Mouse (Mus musculus) ovary, adult 18-20 months (tissue): ENCODE data around the gene Clmn.

Source experiments
- DNase-seq: peaks from one replicate; pipeline ENCODE4 v3.0.0; 2022; ENCODE audit warnings: low spot score, mixed read lengths

Clmn gene

GRCm38 (mm10) chr12:104813762-104814161, 51.1 kb downstream of the Clmn start:
- no peak for DNase-seq

GRCm38 (mm10) chr12:104812711-104813110, 52.2 kb downstream of the Clmn start:
- DNase-seq = no peak

- no peak for DNase-seq
These were observed 53.9 kb downstream of the Clmn start for GRCm38 (mm10) chr12:104810923-104811443.

DNA sequence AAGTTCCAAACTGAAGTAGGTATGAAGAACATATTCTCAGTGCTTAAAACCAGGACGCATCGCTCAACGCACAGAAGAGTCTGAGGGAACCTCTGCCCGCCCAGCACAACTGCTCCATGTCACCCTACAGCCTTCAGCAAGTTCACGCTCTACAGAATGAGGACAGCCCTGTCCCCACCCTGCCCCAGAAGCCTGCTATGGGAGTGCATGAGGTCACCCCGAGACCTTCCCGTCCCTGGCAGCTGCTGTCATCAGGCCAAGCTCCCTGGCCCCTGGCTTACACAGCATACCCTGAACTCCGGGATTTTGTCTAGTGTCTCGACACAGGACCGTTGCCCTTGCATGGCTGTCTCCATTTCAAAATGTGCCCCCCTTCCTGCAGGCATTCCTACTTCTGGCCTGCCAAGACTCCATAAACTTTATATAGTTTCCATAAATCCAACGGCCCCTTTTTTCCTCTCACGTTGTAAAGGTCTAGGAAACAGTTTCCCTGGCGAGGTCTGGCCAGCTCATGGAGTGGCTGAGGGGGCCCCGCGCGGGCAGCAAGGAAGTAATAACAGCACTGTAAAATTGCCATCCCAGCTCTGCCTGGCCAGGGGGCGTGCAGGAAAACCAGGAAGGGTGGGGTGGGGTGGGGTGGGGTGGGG, 56.3 kb downstream of the Clmn start:
- no peak for DNase-seq

DNA sequence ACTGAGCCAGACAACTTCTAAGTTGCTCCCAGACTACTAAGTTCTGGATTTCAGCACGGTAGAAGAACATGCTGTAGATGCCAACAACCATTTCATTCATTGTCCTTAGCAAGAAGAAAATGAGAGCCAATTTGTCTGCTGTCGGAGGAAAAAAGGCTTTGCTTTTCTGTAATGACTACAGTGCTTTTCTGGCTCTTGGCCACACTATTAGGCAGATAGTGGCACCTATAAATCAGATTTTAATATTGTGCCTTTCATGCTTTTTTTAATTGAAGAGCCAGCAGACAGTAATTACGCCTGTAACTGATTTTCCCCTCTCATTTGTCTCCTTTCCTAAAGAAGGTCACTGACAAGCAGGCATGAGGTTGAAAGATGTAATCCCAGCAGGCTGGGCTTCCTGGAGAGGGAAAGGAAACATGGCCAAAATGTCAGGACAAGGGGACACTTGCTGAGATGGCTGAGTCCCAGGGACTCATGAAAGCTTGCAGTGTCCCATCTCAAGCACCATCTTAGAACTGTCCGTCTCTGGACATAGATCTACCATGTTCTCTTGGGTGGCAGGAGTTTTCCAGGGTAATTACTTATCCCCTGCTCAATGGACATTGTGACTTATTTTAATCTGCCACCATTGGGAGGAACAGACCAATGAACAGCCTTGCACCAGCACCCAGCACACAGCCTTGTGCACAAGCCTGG, 58.0 kb downstream of the Clmn start:
- no peak for DNase-seq

GRCm38 (mm10) chr12:104801494-104802260, 63.2 kb downstream of the Clmn start:
- DNase-seq = no peak

- DNase-seq = no peak
These were observed 65.5 kb downstream of the Clmn start for GRCm38 (mm10) chr12:104799365-104799764.

DNA sequence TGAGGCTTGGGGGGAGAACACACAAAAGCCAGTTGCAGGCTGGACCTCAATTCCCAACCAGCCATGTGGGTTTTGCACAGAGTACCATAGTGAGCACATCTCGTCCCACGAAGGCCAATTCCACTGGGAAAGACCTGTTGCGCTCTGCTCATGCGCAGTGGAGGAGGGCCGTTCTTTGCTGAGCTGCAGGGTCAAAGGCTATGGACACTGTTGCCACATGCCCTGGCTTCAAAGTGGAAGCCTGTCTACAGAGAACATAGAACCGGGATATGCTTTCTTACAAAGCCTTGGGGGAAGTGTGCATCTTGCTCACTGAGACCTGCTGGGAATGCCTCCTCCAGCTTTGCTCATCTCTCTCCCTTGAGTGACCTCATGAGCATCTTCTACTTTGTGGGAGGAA, 67.0 kb downstream of the Clmn start:
- no peak for DNase-seq

DNA sequence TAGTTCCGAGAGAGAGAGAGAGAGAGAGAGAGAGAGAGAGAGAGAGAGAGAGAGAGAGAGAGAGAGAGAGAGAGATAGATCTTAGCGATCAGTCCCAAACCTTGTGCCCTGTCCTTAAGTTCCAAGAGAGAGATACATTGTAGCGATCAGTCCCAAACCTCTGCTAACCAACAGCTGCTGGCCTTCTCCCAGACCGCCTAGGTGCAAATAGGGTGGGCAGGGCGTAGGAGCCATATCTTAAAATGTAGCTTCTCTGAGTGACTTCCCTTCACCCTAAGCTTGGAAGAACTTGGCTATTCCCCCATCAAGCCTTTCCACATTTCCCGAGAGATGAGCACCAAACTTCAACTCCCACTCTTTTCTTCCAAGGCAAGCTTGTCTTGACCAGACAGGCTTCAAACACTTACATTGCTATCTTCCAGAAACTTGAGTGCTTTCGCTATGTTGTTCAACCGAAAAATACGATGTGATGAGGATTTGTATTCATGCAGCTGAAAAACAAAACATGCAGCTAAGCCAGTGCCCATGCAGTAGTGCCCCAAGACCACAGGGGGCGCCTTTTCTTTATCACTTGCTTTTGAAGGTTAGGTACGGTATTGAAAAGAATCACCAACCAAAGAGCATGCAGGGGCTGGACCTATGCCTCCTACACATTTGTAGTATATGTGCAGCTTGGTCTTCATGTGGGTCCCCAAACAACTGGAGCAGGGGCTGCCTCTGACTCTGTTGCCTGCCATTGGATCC, 68.1 kb downstream of the Clmn start:
- no peak for DNase-seq

- DNase-seq = no peak
These were observed 69.9 kb downstream of the Clmn start for GRCm38 (mm10) chr12:104794957-104795356.

GRCm38 (mm10) chr12:104793486-104793885, 71.4 kb downstream of the Clmn start:
- no peak for DNase-seq

GRCm38 (mm10) chr12:104777603-104778002, 87.3 kb downstream of the Clmn start:
- DNase-seq = no peak

DNA sequence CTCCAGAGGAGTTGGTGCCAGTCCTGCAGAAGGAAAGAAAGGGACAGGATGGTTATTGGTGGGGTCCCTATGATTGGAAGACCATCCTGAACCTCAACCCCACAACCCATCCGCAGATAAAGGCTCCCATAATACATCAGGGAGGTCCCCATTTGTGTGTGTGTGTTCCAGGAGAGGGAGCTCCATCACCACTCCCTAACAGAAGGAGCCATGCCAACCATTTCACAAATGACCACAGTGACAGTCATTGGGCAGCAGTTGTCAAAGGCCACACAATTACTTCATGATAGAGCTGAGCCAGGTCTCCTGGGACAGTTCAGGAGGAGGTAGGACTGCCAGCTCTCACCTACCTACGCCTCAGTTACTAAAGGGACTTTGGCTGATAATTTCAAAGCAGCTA, 92.9 kb downstream of the Clmn start:
- no peak for DNase-seq

DNA sequence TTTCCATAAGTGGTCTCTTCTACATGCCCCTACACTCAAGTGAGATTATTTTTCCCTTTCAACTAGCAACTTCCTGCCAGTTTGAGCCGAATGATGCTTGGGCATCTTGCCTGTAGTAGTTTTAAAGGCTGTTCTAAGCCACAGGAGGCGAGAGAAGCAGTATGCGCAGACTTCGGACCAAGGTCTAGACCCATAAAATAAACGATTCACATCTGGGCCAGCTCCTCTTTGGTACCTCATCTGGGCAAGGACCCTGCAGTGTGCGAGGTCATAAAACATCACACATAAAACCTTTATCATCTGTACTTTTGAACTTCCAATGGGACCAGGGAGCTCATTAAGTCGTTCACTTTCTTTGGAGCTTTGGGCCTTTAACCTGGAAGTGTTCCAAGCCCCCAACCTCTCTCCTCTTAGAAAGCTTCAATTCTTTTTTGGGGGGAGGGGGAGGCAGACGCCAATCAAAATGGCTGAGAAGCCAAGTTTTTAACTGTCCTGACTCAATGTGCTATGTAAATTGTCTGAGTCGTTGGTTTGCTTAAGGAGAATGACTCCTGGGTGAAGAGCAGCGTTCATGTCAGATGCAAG, 95.6 kb downstream of the Clmn start:
- DNase-seq = no peak

GRCm38 (mm10) chr12:104767183-104767582, 97.7 kb downstream of the Clmn start:
- DNase-seq = no peak

DNA sequence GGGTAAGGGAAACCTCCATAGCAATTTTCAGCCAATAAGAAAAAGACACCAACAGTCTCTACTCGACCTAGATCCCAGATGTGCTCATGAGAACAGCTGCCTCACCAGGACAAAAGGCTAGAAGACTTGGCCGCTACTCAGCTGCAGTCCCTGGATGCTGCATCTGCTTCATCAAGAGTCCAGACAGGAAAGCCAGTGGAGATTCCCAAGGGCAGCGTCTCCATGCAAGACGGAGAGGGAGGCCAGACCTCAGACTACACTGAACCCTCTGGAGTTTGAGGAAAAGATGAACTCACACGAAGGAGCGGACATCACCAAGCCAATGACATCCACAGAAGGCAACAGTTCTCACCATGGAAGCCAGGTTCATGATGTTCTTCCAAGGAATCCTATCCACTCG, 99.1 kb downstream of the Clmn start:
- DNase-seq = no peak

- no peak for DNase-seq
These were observed 99.8 kb downstream of the Clmn start for GRCm38 (mm10) chr12:104765116-104765515.

GRCm38 (mm10) chr12:104763918-104764317, 101.0 kb downstream of the Clmn start:
- no peak for DNase-seq

DNA sequence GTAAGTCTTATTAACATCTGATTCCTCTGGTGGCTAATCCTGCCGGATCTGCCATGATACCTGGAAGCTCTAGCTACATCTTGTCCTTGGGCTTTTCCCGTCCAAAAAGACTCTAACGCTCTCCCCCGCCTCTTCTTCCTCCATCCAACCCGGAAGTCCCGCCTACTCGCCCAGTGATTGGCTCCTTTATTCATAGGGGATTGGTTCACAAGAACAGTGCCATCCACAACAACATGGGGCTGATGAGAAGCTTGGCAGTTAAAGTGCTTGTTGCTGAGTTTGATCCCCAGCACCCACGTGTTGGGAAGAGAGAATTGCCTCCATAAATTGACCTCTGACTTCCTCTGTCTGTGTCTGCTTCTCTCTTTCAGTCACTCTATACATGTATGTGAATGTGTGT, 103.5 kb downstream of the Clmn start:
- no peak for DNase-seq

DNA sequence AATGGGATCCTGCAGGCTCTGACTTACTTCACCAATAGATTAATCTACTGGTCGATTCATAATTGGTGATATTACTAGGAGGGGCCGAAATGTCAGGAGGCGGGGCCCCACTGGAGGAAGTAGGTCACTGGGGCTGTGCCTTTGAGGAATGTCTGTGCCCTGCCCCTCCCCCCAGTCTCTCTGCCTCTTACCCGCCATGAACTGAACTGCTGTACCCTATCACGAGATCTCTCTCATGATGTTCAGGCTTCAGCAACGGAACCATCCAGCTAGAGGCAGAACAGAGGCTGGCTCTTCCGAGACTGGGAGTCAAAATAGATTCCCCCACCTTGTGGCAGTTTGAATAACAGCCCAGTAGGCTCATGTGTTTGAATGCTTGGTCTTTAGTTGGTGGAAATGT, 106.8 kb downstream of the Clmn start:
- DNase-seq = no peak

GRCm38 (mm10) chr12:104753686-104754085, 111.2 kb downstream of the Clmn start:
- DNase-seq = no peak
